Mouse (Mus musculus) C2C12 (cell line): ENCODE measurements around the gene Vmn2r13. TPM values are rescaled to one million over a fixed set of nuclear protein-coding genes. Genes with fewer than 3 reads are reported as not detected.

Experiments
- H3K27me3 ChIP-seq: one replicate; pipeline ENCODE4 v1.6.1; 2011; ENCODE audit not compliant: control insufficient read depth, insufficient read depth, insufficient read length
- H3K36me3 ChIP-seq: one replicate; pipeline ENCODE4 v1.6.1; 2011; ENCODE audit not compliant: control insufficient read depth, insufficient read depth
- H3K4me3 ChIP-seq: one replicate; pipeline ENCODE4 v1.5.1; 2011; ENCODE audit warnings: mild to moderate bottlenecking, control low read depth; ENCODE audit not compliant: poor library complexity, insufficient read depth, severe bottlenecking
- H3K79me2 ChIP-seq: one replicate; pipeline ENCODE4 v1.6.1; 2011; ENCODE audit not compliant: control insufficient read depth, insufficient read depth
- H3K79me3 ChIP-seq: one replicate; pipeline ENCODE4 v1.6.1; 2011; ENCODE audit warnings: low read depth, control low read depth
- H3ac ChIP-seq: one replicate; pipeline ENCODE3; 2011; ENCODE audit warnings: low read depth; ENCODE audit not compliant: control insufficient read depth, insufficient read length
- CEBPB ChIP-seq: IDR thresholded peaks from one replicate; pipeline ENCODE4 v1.6.1; 2011; ENCODE audit warnings: low read depth, mild to moderate bottlenecking, control low read depth, moderate library complexity
- CTCF ChIP-seq: IDR thresholded peaks from one replicate; pipeline ENCODE4 v1.5.1; 2011; ENCODE audit not compliant: control insufficient read depth, insufficient read depth, insufficient read length
- FOSL1 ChIP-seq: IDR thresholded peaks from one replicate; pipeline ENCODE4 v1.8.0; 2011; ENCODE audit warnings: mild to moderate bottlenecking, low read length; ENCODE audit not compliant: poor library complexity, insufficient read depth, severe bottlenecking
- MAX ChIP-seq: IDR thresholded peaks from one replicate; pipeline ENCODE4 v1.6.1; 2011; ENCODE audit warnings: mild to moderate bottlenecking, control low read depth
- MYOD1 ChIP-seq: IDR thresholded peaks from one replicate; pipeline ENCODE4 v1.6.1; 2011; ENCODE audit warnings: low read depth; ENCODE audit not compliant: control insufficient read depth, insufficient read length
- MYOG ChIP-seq: IDR thresholded peaks from one replicate; pipeline ENCODE4 v1.6.1; 2011; ENCODE audit not compliant: control insufficient read depth, insufficient read length; ENCODE audit errors: extremely low read depth
- USF1 ChIP-seq: IDR thresholded peaks from one replicate; pipeline ENCODE4 v1.6.1; 2011; ENCODE audit warnings: low read depth, mild to moderate bottlenecking, control low read depth, moderate library complexity
- polyA plus RNA-seq: library from polyadenylated mRNA; unstranded; fragments of >200 nt; fragmentation: generic; extraction: Trizol; gene quantifications from one replicate; pipeline ENCODE4 v1.2.1, GENCODE M21; 2012; ENCODE audit warnings: missing spikeins

The Vmn2r13 gene
- polyA plus RNA-seq, 1 experiment: 0.04 TPM

DNA sequence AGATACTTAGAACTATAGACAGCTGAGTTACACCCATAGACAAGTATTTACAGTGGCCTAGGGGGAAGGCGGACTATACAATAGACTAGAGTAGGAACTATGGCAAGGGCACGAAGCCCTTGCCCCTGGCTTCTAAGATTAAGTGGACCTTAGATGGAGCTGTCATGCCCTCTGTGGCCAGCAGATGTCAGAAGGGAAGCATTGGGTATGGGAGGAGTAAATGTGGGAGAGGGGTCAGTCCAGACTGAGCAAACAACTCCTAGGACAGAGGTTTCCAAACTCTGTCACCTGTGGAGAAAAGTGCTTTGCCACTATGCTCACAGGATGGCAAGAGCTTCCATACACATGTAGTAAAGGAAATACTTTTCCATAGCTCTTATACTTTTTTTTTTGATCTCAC is 52.5 kb downstream of the Vmn2r13 start:
- Histone ChIP-seq H3K79me3 (no peaks in the 10 kb centered on the region), H3K4me3 (no peak overlapping the region), H3K27me3 (no peaks in the 10 kb centered on the region), H3K79me2 (no peaks in the 10 kb centered on the region), H3ac (no peak overlapping the region), H3K36me3 (no peaks in the 10 kb centered on the region)
- TF ChIP-seq CEBPB (no peak), MYOD1 (no peak), USF1 (no peak), CTCF (no peak), MYOG (no peak), MAX (no peak), FOSL1 (no peak)

DNA sequence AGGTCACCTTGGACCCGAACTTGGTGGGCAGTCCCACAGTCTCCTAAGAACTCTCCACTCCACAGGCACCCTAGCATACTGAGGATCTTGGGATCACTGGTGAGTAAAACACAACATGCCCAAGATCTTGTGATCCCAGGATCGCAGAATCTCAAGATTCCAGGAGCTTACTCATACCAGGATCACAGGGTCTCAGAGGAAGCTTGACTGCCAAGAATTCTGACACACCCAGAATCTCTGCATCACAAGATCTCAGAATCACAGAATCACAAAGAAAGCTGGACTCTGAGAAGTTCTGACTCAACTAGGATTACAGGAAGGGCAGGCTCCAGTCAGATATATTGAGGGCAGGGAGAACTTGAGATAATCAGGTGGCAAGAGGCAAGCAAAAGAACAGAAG is 55.3 kb downstream of the Vmn2r13 start:
- Histone ChIP-seq H3K27me3 (no peaks in the 10 kb centered on the region), H3K36me3 (no peaks in the 10 kb centered on the region), H3K4me3 (no peak overlapping the region), H3K79me2 (no peaks in the 10 kb centered on the region), H3K79me3 (no peaks in the 10 kb centered on the region), H3ac (no peak overlapping the region)
- no peak for TF ChIP-seq FOSL1
- no peak for TF ChIP-seq USF1
- no peak for TF ChIP-seq MYOG
- TF ChIP-seq MYOD1: no peak

Other genes starting within 250 kb of the Vmn2r13 start
- gene Vmn2r10, start 185.7 kb downstream of the Vmn2r13 start, polyA plus RNA-seq: not detected
- not detected for gene Vmn2r11, start 132.6 kb downstream of the Vmn2r13 start, polyA plus RNA-seq
- gene Vmn2r12, start 94.2 kb downstream of the Vmn2r13 start, polyA plus RNA-seq: not detected
- gene Vmn2r14, start 32.5 kb upstream of the Vmn2r13 start, polyA plus RNA-seq: not detected
- not detected for gene Vmn2r15, start 105.4 kb upstream of the Vmn2r13 start, polyA plus RNA-seq
- not detected for gene Vmn2r16, start 138.0 kb upstream of the Vmn2r13 start, polyA plus RNA-seq
- not detected for gene Vmn2r17, start 227.5 kb upstream of the Vmn2r13 start, polyA plus RNA-seq